Mouse (Mus musculus) stomach, postnatal 0 days (tissue): ENCODE measurements at regions not wholly inside any gene's neighbourhood (a gene's known extent, or its start where the extent isn't known, plus 50 kb on each side); places are given as distances from the start of the nearest gene placed in this dataset.

Experiments used
- CTCF ChIP-seq: IDR thresholded peaks from 2 replicates; pipeline ENCODE4 v1.5.1; 2016; ENCODE audit warnings: antibody characterized with exemption, low read depth, mild to moderate bottlenecking, moderate library complexity
- EP300 ChIP-seq: optimal IDR thresholded peaks from 2 replicates; pipeline ENCODE3; 2016; ENCODE audit warnings: antibody characterized with exemption

GRCm38 (mm10) chr2:79575074-79575473 is 60.1 kb upstream of the Itprid2 start:
- TF ChIP-seq CTCF, result no peak
- no peak for TF ChIP-seq EP300
